Mouse (Mus musculus) adrenal gland, postnatal 4 days (tissue): ENCODE data around the gene Fkbpl. TPM values are rescaled to one million over a fixed set of nuclear protein-coding genes. Genes with fewer than 3 reads are reported as not detected.

ENCODE experiments used
- DNase-seq, 2 experiments: peaks; one replicate each; pipeline ENCODE4 v3.0.0; 2021 to 2022; ENCODE audit warnings: low spot score in 2 of 2, mixed read lengths in 2 of 2
- total RNA-seq, 2 experiments: library from RNA; stranded (reverse); gene quantifications; 2 replicates each; pipeline ENCODE4 v1.2.3; 2021

Fkbpl gene
- total RNA-seq, 2 experiments from 2014 or later = 13.2 to 16.3 TPM

DNA sequence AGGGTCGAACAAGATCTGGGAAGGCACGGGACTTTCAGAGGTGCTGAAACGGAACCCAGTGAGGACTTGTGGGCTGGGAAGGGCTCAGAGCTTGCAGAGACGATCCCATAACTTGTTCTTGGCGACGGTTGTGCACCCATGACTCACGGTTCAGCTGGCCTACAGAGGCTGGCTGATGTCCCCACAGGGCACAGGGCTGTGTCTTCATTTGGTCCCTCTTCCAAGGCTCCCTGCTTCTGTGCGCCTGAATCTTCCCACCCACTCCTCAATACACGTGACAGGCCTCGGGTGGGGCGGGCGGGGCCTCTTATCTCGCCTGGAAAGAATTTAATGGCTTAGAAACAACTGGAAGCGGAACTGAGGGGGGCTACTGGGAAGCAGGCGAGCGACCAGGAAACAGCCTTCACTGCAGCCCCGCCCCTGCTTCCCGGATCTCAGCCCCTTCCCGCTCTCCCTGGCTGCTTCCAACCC is 16.6 kb downstream of the Fkbpl start:
- no peak for DNase-seq

DNA sequence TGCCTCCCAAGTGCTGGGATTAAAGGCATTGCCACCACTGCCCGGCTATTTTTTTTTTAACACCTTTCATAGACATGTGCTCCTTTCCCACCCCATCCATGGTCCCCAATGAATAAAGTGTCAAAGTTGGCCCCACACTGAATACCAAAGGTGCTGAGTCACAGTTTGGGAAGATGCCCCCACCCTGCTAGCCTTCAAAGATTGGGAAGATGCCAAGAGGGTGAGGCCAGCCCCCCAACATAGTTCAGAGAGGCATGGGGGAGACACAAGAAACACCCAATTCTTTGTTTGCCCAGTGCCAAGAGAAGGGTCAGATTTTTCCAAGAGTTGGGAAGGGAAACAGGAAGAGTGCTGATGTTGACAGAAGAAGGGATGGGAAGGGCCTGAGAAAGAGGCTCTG is 17.9 kb downstream of the Fkbpl start:
- no peak for DNase-seq

- DNase-seq = no peak
Observed at GRCm38 (mm10) chr17:34662978-34663377, 18.4 kb downstream of the Fkbpl start.

- no peak for DNase-seq
Observed at GRCm38 (mm10) chr17:34663558-34663957, 19.0 kb downstream of the Fkbpl start.

- no peak for DNase-seq
Observed at GRCm38 (mm10) chr17:34664472-34664871, 19.9 kb downstream of the Fkbpl start.

- no peak for DNase-seq
Observed at GRCm38 (mm10) chr17:34670235-34670634, 25.7 kb downstream of the Fkbpl start, which contains the start of gene Tnxb. Gene Tnxb, plus strand, starts transcription at chr17:34670535.

GRCm38 (mm10) chr17:34671151-34672066 is 26.8 kb downstream of the Fkbpl start:
- DNase-seq = no peak

- DNase-seq = no peak
Observed at GRCm38 (mm10) chr17:34672246-34672792, 27.8 kb downstream of the Fkbpl start.

DNA sequence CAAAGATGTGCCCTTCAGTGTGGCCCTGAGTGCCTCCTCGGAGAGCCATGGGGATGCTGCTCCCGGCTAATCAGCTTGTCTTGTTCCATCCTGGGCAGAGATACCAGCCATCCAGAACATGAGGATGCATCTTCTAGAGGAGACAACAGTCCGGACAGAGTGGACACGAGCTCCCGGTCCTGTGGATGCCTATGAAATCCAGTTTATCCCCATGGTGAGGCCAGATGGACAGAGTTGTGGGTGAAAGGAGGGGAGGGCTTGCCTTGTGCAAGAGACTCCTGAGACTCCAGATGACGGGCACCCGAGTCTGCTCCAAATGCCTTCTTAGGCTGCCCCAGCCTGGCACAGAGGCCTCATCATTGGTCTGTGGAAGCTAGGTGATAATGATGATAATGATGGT is 28.6 kb downstream of the Fkbpl start:
- DNase-seq = no peak

DNA sequence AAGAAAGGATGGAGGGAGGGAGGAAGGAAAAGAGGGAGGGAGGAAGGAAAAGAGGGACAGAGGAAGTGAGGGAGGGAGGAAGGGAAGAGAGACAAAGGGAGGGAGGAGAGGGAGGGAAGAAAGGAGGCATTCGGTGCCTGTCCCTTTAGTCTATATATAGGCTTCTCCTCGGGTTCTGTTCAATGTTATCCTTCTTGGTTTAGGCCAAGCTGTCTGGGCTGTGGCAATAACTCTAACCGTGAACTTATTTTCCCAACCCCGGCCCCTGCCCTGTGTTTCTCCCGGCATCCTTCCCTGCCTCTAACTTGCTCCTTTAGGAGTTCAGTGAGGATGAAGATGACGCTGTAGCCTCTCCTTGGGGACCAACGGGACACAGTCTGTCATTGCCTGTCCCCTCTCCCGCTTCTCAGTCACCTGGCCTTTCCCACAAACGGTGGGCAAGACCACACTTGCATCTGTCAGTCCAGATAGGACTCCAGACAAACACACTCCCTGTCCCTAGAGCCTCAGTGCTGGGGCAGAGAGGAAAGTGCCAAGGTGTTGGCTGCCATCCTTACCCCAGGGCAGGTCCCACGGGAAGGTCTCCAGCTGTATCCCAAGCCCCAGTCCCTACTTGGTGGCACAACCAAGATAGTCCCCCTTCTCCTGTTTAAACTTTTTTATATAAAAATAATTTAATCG is 30.1 kb downstream of the Fkbpl start:
- DNase-seq = no peak

DNA sequence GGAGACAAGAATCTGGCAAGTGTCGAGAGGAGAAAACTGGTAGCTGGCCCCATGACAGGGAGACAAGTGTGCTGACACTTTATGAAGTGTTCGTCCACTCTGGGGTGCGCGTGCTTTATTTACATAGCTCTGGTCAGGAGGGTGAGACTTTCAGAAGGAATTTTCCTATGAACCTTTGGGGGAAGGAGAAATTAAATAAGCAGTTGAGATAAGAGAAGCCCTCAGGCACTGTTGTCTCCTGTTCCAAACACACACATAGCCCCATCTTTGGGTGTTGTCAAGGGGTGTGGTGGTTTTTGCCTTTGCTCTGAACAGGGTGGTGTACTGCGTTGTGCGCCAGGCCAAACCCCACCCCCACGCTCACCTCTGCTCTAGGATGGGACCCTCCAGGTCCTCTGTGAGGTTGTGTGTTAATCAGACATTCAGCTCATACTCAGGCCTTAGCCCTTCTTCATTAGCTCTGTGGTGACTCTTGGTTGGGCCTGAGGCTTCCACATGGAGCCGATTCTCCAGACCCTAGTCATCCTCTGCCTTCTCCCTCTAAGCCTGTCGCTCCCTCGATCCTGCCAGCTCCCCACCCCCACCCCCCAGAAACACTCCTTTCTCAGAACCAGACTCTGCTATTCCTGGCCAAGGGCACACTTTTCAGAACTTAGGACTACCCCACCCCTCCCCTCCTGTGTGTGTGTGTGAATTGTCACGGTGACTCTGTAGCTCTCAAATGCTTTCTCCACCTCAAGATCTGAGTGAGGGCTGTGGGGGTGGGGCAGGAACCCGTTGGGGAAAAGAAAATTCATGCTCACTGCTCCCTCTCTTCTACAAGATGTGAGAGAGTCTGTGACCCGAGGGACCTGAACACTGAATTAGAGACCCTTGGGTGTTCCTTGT is 30.9 kb downstream of the Fkbpl start:
- DNase-seq = no peak

GRCm38 (mm10) chr17:34676093-34676460 is 31.5 kb downstream of the Fkbpl start:
- DNase-seq = no peak

GRCm38 (mm10) chr17:34676671-34677070 is 32.1 kb downstream of the Fkbpl start:
- no peak for DNase-seq

DNA sequence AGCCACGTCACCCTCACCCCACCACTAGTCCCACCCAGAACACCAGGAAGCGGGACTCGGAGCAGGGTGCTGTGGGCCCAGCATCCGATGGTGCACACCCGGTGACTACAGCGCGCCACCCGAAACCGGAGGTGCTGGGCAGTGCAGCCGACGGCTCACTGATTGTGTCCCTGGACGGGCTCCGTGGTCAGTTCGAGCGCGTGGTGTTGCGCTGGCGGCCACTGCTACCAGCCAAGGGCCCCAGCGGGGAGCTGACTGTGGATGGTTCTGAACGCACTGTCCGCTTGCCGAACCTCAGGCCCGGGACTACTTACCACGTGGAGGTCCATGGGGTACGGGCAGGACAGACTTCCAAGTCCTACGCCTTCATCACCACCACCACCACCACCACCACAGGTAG is 35.6 kb downstream of the Fkbpl start:
- no peak for DNase-seq

DNA sequence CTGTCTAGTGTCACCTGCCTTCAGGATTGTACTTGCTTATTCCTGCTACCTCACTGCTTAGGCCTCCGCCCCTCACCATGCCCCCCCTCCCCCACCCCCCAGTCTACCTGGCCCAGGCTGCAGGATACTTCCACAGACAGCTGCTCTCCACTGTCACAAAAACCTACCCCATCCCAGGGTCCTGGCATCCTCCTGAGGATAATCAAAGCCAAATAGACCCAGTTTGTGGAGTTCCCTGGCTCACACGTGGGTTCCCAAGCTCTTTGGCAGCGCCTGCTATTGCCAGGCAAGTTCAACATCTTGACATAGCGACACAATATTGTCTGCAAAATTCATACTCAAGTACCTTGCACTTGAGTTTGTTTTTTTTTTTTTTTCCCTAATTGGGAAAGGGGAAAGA is 36.1 kb downstream of the Fkbpl start:
- no peak for DNase-seq

DNA sequence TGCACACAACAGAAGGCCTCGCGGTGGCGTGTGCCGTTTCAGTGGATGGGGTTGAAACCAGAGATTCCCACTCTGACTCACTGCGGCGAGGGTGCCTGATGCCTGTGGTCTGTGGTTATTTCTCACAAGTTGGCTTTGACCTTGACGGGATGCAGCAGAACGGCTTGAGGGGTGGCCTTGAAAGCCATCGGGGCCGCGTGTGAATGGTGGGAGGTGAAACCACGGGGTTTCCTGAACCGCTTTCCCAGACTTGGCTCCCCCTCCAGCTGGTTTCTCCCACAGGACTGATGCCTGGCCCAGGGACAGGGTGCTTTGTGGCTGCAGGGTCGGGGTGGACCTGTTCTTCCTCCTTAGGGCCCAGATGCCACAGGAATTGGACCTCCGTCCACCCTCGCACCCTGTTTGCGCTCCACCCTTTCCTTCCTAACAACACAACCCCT is 36.6 kb downstream of the Fkbpl start:
- no peak for DNase-seq

- DNase-seq = no peak
Observed at GRCm38 (mm10) chr17:34681881-34682536, 37.4 kb downstream of the Fkbpl start.

DNA sequence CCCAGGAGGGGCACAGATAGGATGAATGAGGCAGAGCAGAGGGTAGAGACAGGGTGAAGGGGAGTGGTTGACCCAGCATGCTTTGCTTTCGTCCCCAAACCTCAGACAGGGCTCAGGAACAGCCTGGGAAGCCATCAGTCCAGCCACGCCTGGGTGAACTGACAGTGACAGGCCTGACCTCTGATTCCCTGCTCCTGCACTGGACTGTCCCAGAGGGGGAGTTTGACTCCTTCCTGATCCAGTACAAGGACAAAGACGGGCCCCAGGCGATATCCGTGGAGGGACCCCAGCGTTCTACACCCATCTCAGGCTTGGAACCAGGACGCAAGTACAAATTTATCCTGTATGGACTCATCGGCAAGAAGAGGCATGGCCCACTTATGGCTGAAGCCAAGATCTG is 38.6 kb downstream of the Fkbpl start:
- no peak for DNase-seq

DNA sequence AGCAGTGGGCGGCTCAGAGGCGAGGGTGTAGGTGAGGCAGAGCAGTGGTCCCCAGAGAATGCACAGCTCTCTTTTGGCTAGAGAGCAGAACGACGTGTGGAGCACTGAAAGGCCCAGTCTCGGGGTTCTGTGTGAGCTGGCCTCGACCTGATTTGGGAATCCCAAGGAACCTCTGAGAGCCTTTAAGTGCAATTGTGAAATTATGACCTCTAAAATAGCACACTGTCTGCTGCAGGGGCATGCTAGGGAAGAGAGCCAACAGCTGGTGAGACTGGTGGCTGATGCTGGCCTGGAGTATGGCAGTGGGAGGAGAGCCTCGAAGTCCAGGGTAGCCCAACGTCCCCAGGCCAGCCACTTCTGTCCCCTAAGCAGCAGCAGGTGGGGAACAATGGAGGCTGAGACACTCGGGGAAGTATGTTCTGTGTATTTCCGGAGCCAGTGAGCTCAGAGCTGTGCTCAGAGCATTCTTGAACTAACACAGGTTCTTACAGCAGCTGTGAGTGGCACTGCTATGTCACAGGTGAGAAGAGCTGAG is 39.2 kb downstream of the Fkbpl start:
- DNase-seq = no peak

GRCm38 (mm10) chr17:34684253-34684893 is 39.8 kb downstream of the Fkbpl start:
- DNase-seq = no peak
